9 mouse cellular contexts compared by ENCODE assay signal in the genomic region with DNA sequence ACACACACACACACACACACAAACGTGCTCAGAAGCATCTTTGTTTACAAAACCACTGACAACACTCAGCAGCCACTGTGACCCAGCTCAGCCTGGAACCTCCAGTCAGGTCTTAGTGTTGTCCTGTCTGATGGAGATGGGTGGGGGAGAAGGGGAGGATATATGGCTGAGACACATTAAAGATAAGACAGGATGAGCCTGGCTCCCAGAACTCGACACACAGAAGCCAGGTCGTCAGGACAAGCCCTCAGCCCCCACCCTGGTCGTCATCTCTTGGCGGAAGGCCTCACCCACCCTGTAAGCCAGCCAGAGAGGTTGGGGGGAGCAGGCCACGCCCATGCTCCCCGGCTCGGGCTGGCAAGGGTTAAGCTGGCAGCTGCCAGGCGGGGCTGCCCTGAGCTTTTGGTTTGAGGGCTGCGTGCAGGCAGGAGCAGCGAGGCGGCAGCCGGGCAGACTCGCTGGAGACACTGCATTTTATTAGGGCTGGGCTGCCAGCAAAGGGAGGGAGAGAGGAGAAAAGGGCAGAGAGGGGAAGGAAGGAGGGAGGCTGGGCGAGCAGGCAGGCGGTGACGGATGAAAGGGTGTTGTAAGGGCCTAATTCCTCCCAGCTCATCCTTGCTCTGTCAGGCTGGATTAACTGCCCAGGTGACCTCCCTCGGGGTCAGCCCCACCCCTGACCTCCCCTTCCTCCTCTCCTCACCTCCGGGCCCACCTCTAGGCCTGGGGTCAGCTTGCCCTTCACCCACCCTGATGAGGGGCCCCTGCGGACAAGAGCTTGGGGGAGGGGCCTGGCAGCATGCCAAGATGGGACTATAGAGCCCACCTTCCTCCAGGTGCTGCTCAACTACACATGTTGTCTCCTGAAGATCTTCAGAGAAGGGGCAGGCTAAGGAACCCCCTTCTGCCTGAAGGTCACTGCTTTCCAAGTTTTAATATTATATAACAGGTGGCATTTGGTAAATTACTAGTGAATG. TPM values are rescaled to one million over a fixed set of nuclear protein-coding genes. Genes with fewer than 3 reads are reported as not detected.
DNase-seq lines count a peak whose midpoint lies in the region; ATAC-seq and TF ChIP-seq lines count a peak whose summit lies in the region.
"Had no signal": no experiment of that assay in that cellular context is flagged by ENCODE, and none has a peak within 500 bp of the region (broad histone marks: within the 10 kb centered on the region; RNA-seq: fewer than 3 reads in every experiment).

No protein-coding gene starts in this region.

- in situ Hi-C loops in ES-E14 (cut with MboI; ENCODE audit: low sequenced_read_pairs in 2 of 2, unreplicated experiment in 2 of 2), result no loop called here

- H3K9me3 ChIP-seq in heart, embryonic 16.5 days (replicated peaks; ENCODE audit: control insufficient read depth, low read length), result no peaks in the 10 kb centered on the region
- H3K9me3 ChIP-seq in ES-E14 (ENCODE audit: control insufficient read depth, insufficient read depth, low read depth, low read length), result no peaks in the 10 kb centered on the region
- H3K9me3 ChIP-seq in forebrain, embryonic 15.5 days, result no peaks in the 10 kb centered on the region
- H3K9me3 ChIP-seq in liver, postnatal 0 days (ENCODE audit: low read length), result no peaks in the 10 kb centered on the region

- H3K4me2 ChIP-seq in heart, embryonic 16.5 days (ENCODE audit: low read depth, low read length), result peak overlapping the region; percentile 42
- H3K4me2 ChIP-seq in forebrain, embryonic 15.5 days (replicated peaks), result peak overlapping the region; percentile 31
- peak overlapping the region; percentile 18; the same call in 1 of the 2 replicates for H3K4me2 ChIP-seq in liver, postnatal 0 days (ENCODE audit: low read depth, low read length)

- TF ChIP-seq EP300 in liver, postnatal 0 days (IDR thresholded peaks at IDR 0.05; ENCODE audit: low read depth), result no peak

- DNase-seq in heart, adult 8-10 months (ENCODE audit: low spot score), result no peak
- no peak for DNase-seq in ES-E14 (ENCODE audit: low read depth, low spot score)
- DNase-seq in liver, postnatal 0 days, result no peak
- DNase-seq in right cerebral cortex, postnatal 10 days (ENCODE audit: low spot score in 2 of 2), result no peak
- no peak for DNase-seq in ovary, adult 18-20 months (ENCODE audit: low spot score)
- DNase-seq in kidney, postnatal 14 days, result no peak

- peaks cover 61% of the 10 kb centered on the region for H3K27me3 ChIP-seq in heart, embryonic 16.5 days (ENCODE audit: control insufficient read depth, insufficient read depth, low read length)
- peaks cover 52% of the 10 kb centered on the region for H3K27me3 ChIP-seq in forebrain, embryonic 15.5 days
- H3K27me3 ChIP-seq in liver, postnatal 0 days (ENCODE audit: insufficient read depth, low read length), result peaks cover 58% of the 10 kb centered on the region

- H3K9ac ChIP-seq in heart, embryonic 16.5 days (ENCODE audit: low read length), result peak overlapping the region; percentile 54; the same call in 1 of the 2 replicates
- no peak overlapping the region for H3K9ac ChIP-seq in ES-E14 (ENCODE audit: insufficient read depth, low read depth, low read length, poor library complexity, severe bottlenecking)
- peak overlapping the region; percentile 15; the same call in 1 of the 2 replicates for H3K9ac ChIP-seq in forebrain, embryonic 15.5 days (replicated peaks)
- H3K9ac ChIP-seq in liver, postnatal 0 days (replicated peaks), result no peak overlapping the region

- H3K4me3 ChIP-seq in heart, embryonic 16.5 days (ENCODE audit: low read length), result peak overlapping the region; percentile 26
- peak overlapping the region; percentile 13 to 23; a peak in 2 of 4 replicates for H3K4me3 ChIP-seq in ES-E14 (ENCODE audit: insufficient read depth in 1 of 2, low read depth in 1 of 2, low read length in 2 of 2, poor library complexity in 1 of 2, severe bottlenecking in 1 of 2)
- H3K4me3 ChIP-seq in forebrain, embryonic 15.5 days, result peak overlapping the region; percentile 20; the same call in 1 of the 2 replicates
- no peak overlapping the region for H3K4me3 ChIP-seq in liver, postnatal 0 days (ENCODE audit: low read depth, low read length)

- peak; percentile 53 for ATAC-seq in heart, embryonic 16.5 days (replicated peaks; ENCODE audit: extremely low read depth, insufficient read depth, low FRiP score)
- peak; percentile 71 for ATAC-seq in forebrain, embryonic 15.5 days (replicated peaks)
- ATAC-seq in liver, postnatal 0 days, result no peak

- 4% methylated on average over 18 of the region's 20 CpGs for WGBS in heart, embryonic 16.5 days
- under 1% methylated on average over 20 of the region's 20 CpGs for WGBS in forebrain, embryonic 15.5 days
- WGBS in liver, postnatal 0 days (ENCODE audit: insufficient replicate concordance), result 1% methylated on average over 20 of the region's 20 CpGs

- H3K4me1 ChIP-seq in heart, embryonic 16.5 days (ENCODE audit: control insufficient read depth, insufficient read depth, low read length), result peaks cover 8% of the 10 kb centered on the region
- H3K4me1 ChIP-seq in ES-E14 (ENCODE audit: control insufficient read depth in 2 of 2, insufficient read depth in 2 of 2, low read length in 2 of 2, poor library complexity in 1 of 2), result peaks cover 3 to 23% of the 10 kb centered on the region in 2 experiments; a peak in 1 of 4 replicates
- peaks cover 10% of the 10 kb centered on the region for H3K4me1 ChIP-seq in forebrain, embryonic 15.5 days
- H3K4me1 ChIP-seq in liver, postnatal 0 days (ENCODE audit: insufficient read depth), result no peaks in the 10 kb centered on the region

- no peak for TF ChIP-seq CTCF in liver, postnatal 0 days (IDR thresholded peaks at IDR 0.05; ENCODE audit: low read depth)

- H3K27ac ChIP-seq in heart, embryonic 16.5 days (ENCODE audit: low read length), result no peak overlapping the region
- H3K27ac ChIP-seq in ES-E14 (ENCODE audit: insufficient read depth, low read depth, low read length, poor library complexity, severe bottlenecking), result no peak overlapping the region
- H3K27ac ChIP-seq in forebrain, embryonic 15.5 days (replicated peaks), result no peak overlapping the region
- no peak overlapping the region for H3K27ac ChIP-seq in liver, postnatal 0 days (ENCODE audit: low read depth)

- no peaks in the 10 kb centered on the region for H3K36me3 ChIP-seq in heart, embryonic 16.5 days (ENCODE audit: control insufficient read depth, insufficient read depth)
- H3K36me3 ChIP-seq in ES-E14 (ENCODE audit: control insufficient read depth, insufficient read depth, low read length, poor library complexity, severe bottlenecking), result no peaks in the 10 kb centered on the region
- H3K36me3 ChIP-seq in forebrain, embryonic 15.5 days, result no peaks in the 10 kb centered on the region
- no peaks in the 10 kb centered on the region for H3K36me3 ChIP-seq in liver, postnatal 0 days (replicated peaks; ENCODE audit: insufficient read depth, low read length)

TF ChIP-seq in ES-E14, 5 proteins besides CTCF, POLR2A, EP300 and RAD21:
- no peak for TF ChIP-seq ZC3H11A (IDR thresholded peaks at IDR 0.05; ENCODE audit: borderline replicate concordance, low read depth, low read length)
- no peak for TF ChIP-seq CHD2 (IDR thresholded peaks at IDR 0.05; ENCODE audit: low read depth, low read length)
- no peak for TF ChIP-seq ZNF384 (IDR thresholded peaks at IDR 0.05; ENCODE audit: low read depth, low read length)
- no peak for TF ChIP-seq MAFK (IDR thresholded peaks at IDR 0.05; ENCODE audit: insufficient read depth, low read depth, low read length)
- TF ChIP-seq HCFC1 (IDR thresholded peaks at IDR 0.05; ENCODE audit: borderline replicate concordance, insufficient read depth, low read length), result no peak

RNA-seq across cellular contexts. Expression of gene Dlx3, which starts 6.6 kb away (rescaled TPM):
- 0.07 and 0.11 TPM in 2 replicates for polyA plus RNA-seq in heart, embryonic 16.5 days (2015; fragmentation: Nextera tagmentation; extraction: Ambion mirVana)
- total RNA-seq in heart, adult 8-10 months (2022), result not detected
- total RNA-seq in ES-E14 (2012; rRNA removed), result 0.11 and 0.54 TPM in 2 replicates
- polyA plus RNA-seq in forebrain, embryonic 15.5 days (2015; fragmentation: Nextera tagmentation; extraction: Ambion mirVana), result not detected in 2 replicates
- polyA plus RNA-seq in liver, postnatal 0 days (2015; fragmentation: Nextera tagmentation; extraction: Ambion mirVana), result not detected in 2 replicates
- polyA plus RNA-seq: liver, embryonic 16.5 days had no signal

RNA-seq across cellular contexts. Expression of gene Dlx4, which starts 19.5 kb away (rescaled TPM):
- 0.09 and 0.17 TPM in 2 replicates for polyA plus RNA-seq in heart, embryonic 16.5 days (2015; fragmentation: Nextera tagmentation; extraction: Ambion mirVana)
- total RNA-seq in heart, adult 8-10 months (2022), result not detected
- 0.16 and 0.18 TPM in 2 replicates for total RNA-seq in ES-E14 (2012; rRNA removed)
- not detected in 2 replicates for polyA plus RNA-seq in forebrain, embryonic 15.5 days (2015; fragmentation: Nextera tagmentation; extraction: Ambion mirVana)
- 0.08 and 0.17 TPM in 2 replicates for polyA plus RNA-seq in liver, postnatal 0 days (2015; fragmentation: Nextera tagmentation; extraction: Ambion mirVana)

RNA-seq across cellular contexts. Expression of gene Itga3, which starts 50.0 kb away (rescaled TPM):
- 9.6 and 11.5 TPM in 2 replicates for polyA plus RNA-seq in heart, embryonic 16.5 days (2015; fragmentation: Nextera tagmentation; extraction: Ambion mirVana)
- 10 to 100 TPM in 1 of 4 experiments, 1 to 10 TPM in 3; 9.1 to 10.3 (median 9.8) TPM for total RNA-seq in heart, adult 8-10 months (2022)
- 189 and 246 TPM in 2 replicates for total RNA-seq in ES-E14 (2012; rRNA removed)
- 5.9 and 6.9 TPM in 2 replicates for polyA plus RNA-seq in forebrain, embryonic 15.5 days (2015; fragmentation: Nextera tagmentation; extraction: Ambion mirVana)
- 0.97 and 1.0 TPM in 2 replicates for polyA plus RNA-seq in liver, postnatal 0 days (2015; fragmentation: Nextera tagmentation; extraction: Ambion mirVana)

Comparison
In these comparisons a context has a peak if more than half of its experiments do, and no peak if none do; other contexts are left out.
1. H3K9ac ChIP-seq: peak in heart, embryonic 16.5 days (single experiment) and forebrain, embryonic 15.5 days (single experiment); none in ES-E14 (single experiment) and liver, postnatal 0 days (single experiment).
2. Peak in every context shown above with its lines, with median percentiles within 50 percentile points of each other: H3K4me2 ChIP-seq.